ENCODE assay signal across 24 mouse cellular contexts in the genomic region with DNA sequence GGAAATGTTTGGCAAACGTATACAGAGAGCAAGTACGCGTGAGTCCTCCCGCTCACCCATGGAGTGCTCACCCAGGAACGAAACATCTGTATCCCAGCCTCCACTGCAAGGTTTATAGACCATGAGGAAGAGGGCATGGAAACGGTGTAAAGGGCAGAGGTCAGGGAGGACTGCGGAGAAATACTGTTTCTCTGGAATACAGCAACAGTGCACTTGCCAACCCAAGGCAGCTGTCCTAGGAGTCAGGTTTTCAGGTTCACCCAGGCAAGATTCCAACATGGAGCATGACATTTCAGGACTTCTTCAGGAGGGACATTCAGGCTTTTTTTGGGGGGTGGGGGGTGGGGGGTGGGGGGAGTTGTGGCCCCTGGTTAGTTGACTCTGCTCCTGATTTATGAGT. TPM values are rescaled to one million over a fixed set of nuclear protein-coding genes. Genes with fewer than 3 reads are reported as not detected.
"Had no signal": no experiment of that assay in that cellular context is flagged by ENCODE, and none has a peak within 500 bp of the region (broad histone marks: within the 10 kb centered on the region; RNA-seq: fewer than 3 reads in every experiment).

No protein-coding gene starts in this region.

- H3K4me3 ChIP-seq: liver, embryonic 15.5 days; lung, embryonic 15.5 days; midbrain, embryonic 10.5 days; midbrain, embryonic 12.5 days; myocyte; neural tube, embryonic 13.5 days; neural tube, embryonic 15.5 days; stomach, embryonic 15.5 days had no signal

- H3K9me3 ChIP-seq: liver, embryonic 15.5 days; lung, embryonic 15.5 days; midbrain, embryonic 10.5 days; midbrain, embryonic 12.5 days; neural tube, embryonic 13.5 days; neural tube, embryonic 15.5 days; stomach, embryonic 15.5 days had no signal

- H3K4me1 ChIP-seq: liver, embryonic 15.5 days; midbrain, embryonic 12.5 days; stomach, embryonic 15.5 days had no signal

- H3K9ac ChIP-seq: liver, embryonic 15.5 days; liver, postnatal 0 days; lung, embryonic 15.5 days; midbrain, embryonic 12.5 days; neural tube, embryonic 13.5 days; neural tube, embryonic 15.5 days; stomach, embryonic 15.5 days had no signal

- ATAC-seq: liver, postnatal 0 days; lung, postnatal 0 days; midbrain, embryonic 16.5 days had no signal

- H3K27ac ChIP-seq: liver, embryonic 15.5 days; lung, embryonic 15.5 days; macrophage; midbrain, embryonic 10.5 days; midbrain, embryonic 12.5 days; neural tube, embryonic 13.5 days; neural tube, embryonic 15.5 days; stomach, embryonic 15.5 days; stomach, postnatal 0 days had no signal

- H3K27me3 ChIP-seq: lung, embryonic 15.5 days; midbrain, embryonic 12.5 days; neural tube, embryonic 13.5 days; neural tube, embryonic 15.5 days; stomach, embryonic 15.5 days had no signal

- H3K36me3 ChIP-seq: liver, embryonic 15.5 days; lung, embryonic 15.5 days; midbrain, embryonic 10.5 days; midbrain, embryonic 12.5 days; neural tube, embryonic 13.5 days; neural tube, embryonic 15.5 days; stomach, embryonic 15.5 days had no signal

- DNase-seq: liver, postnatal 0 days; lung, adult 2 months; lung, postnatal 14 days; lung, postnatal 36 days; midbrain, embryonic 14.5 days; retina, postnatal 1 day; right cerebral cortex, adult 18-20 months; right cerebral cortex, postnatal 25 days; right cerebral cortex, postnatal 4 days; thymus, adult 2 months; thymus, postnatal 25 days; thymus, postnatal 4 days had no signal

- H3K4me2 ChIP-seq: liver, embryonic 15.5 days; lung, embryonic 15.5 days; midbrain, embryonic 12.5 days; neural tube, embryonic 13.5 days; neural tube, embryonic 15.5 days; stomach, embryonic 15.5 days had no signal

RNA-seq across cellular contexts. Expression of a gene that starts 1.1 kb away (rescaled TPM):
- polyA plus RNA-seq: midbrain, embryonic 10.5 days; midbrain, embryonic 12.5 days; midbrain, embryonic 14.5 days; neural tube, embryonic 13.5 days; neural tube, embryonic 15.5 days had no signal
